Mouse (Mus musculus) limb, embryonic 15.5 days (tissue): ENCODE data around the gene Cdh23. TPM values are rescaled to one million over a fixed set of nuclear protein-coding genes. Genes with fewer than 3 reads are reported as not detected.

ENCODE experiments used
- ATAC-seq: fragments of 200-750 bp; cut with Nextera tagmentation; 2 replicates; pipeline ENCODE4 v1.8.0; 2017; ENCODE audit warnings: low read depth, moderate TSS enrichment; ENCODE audit not compliant: insufficient number of reproducible peaks, low FRiP score, low TSS enrichment
- H3K27ac ChIP-seq: fragments of 300-500 bp; sonication (generic); 2 replicates; pipeline ENCODE4 v1.5.1; 2015; ENCODE audit warnings: moderate library complexity, mild to moderate bottlenecking, inconsistent platforms
- H3K27me3 ChIP-seq: fragments of 300-500 bp; sonication (generic); 2 replicates; pipeline ENCODE4 v1.6.1; 2015; ENCODE audit warnings: inconsistent platforms
- H3K36me3 ChIP-seq: fragments of 300-500 bp; sonication (generic); 2 replicates; pipeline ENCODE4 v1.6.1; 2015; ENCODE audit warnings: inconsistent platforms
- H3K4me1 ChIP-seq: fragments of 300-500 bp; sonication (generic); 2 replicates; pipeline ENCODE4 v1.6.1; 2015; ENCODE audit warnings: inconsistent platforms
- H3K4me2 ChIP-seq: fragments of 300-500 bp; sonication (generic); 2 replicates; pipeline ENCODE4 v1.6.1; 2015; ENCODE audit warnings: mild to moderate bottlenecking, inconsistent platforms
- H3K4me3 ChIP-seq: fragments of 300-500 bp; sonication (generic); 2 replicates; pipeline ENCODE4 v1.5.1; 2015; ENCODE audit warnings: mild to moderate bottlenecking, inconsistent platforms
- H3K9ac ChIP-seq: fragments of 300-500 bp; sonication (generic); 2 replicates; pipeline ENCODE4 v1.6.1; 2015; ENCODE audit warnings: inconsistent platforms
- H3K9me3 ChIP-seq: fragments of 300-500 bp; sonication (generic); 2 replicates; pipeline ENCODE4 v1.6.1; 2016; ENCODE audit warnings: inconsistent platforms
- WGBS: fragments of 180-500 bp; shearing (Covaris S2); methylation state at CpG from one replicate; pipeline ENCODE4 v1.1.7; 2015; 5-methylcytosine and 5-hydroxymethylcytosine counted together
- polyA plus RNA-seq: library from polyadenylated mRNA; unstranded; fragments of >200 nt; fragmentation: Nextera tagmentation; extraction: Ambion mirVana; gene quantifications from 2 replicates; pipeline ENCODE4 v1.2.1, GENCODE M21; 2015

Cdh23 gene
- polyA plus RNA-seq, 1 experiment from 2014 or later: 1.6 TPM

- 78% methylated on average over 11 of the region's 11 CpGs for WGBS
- H3K27ac ChIP-seq: no peak overlapping the region
- no peaks in the 10 kb centered on the region for H3K4me1 ChIP-seq
- H3K9me3 ChIP-seq: no peaks in the 10 kb centered on the region
- no peak overlapping the region for H3K9ac ChIP-seq
- H3K4me3 ChIP-seq: no peak overlapping the region
- H3K36me3 ChIP-seq: no peaks in the 10 kb centered on the region
- H3K4me2 ChIP-seq: no peak overlapping the region
- H3K27me3 ChIP-seq: no peaks in the 10 kb centered on the region
- ATAC-seq: no peak
Observed at GRCm38 (mm10) chr10:60268738-60269137, 427.6 kb downstream of the Cdh23 start.

- H3K27ac ChIP-seq: no peak overlapping the region
- no peaks in the 10 kb centered on the region for H3K27me3 ChIP-seq
- no peak for ATAC-seq
- no peak overlapping the region for H3K4me3 ChIP-seq
- no peaks in the 10 kb centered on the region for H3K9me3 ChIP-seq
- WGBS: 86% methylated on average over 8 of the region's 8 CpGs
- 0 out of 2 replicates have a peak, but pooled peaks cover 5% of the 10 kb centered on the region for H3K4me1 ChIP-seq
- no peak overlapping the region for H3K9ac ChIP-seq
- no peaks in the 10 kb centered on the region for H3K36me3 ChIP-seq
- H3K4me2 ChIP-seq: no peak overlapping the region
Observed at GRCm38 (mm10) chr10:60266842-60267401, 429.4 kb downstream of the Cdh23 start.

- no peaks in the 10 kb centered on the region for H3K27me3 ChIP-seq
- no peaks in the 10 kb centered on the region for H3K9me3 ChIP-seq
- no peaks in the 10 kb centered on the region for H3K36me3 ChIP-seq
- no peak overlapping the region for H3K4me3 ChIP-seq
- 72% methylated on average over 10 of the region's 10 CpGs for WGBS
- H3K9ac ChIP-seq: no peak overlapping the region
- no peak for ATAC-seq
- H3K4me1 ChIP-seq: 0 out of 2 replicates have a peak, but pooled peaks cover 5% of the 10 kb centered on the region
- H3K4me2 ChIP-seq: no peak overlapping the region
- no peak overlapping the region for H3K27ac ChIP-seq
Observed at GRCm38 (mm10) chr10:60265252-60265651, 431.0 kb downstream of the Cdh23 start.

- no peak overlapping the region for H3K4me2 ChIP-seq
- WGBS: 80% methylated on average over 7 of the region's 7 CpGs
- no peak for ATAC-seq
Observed at GRCm38 (mm10) chr10:60263351-60263750, 432.9 kb downstream of the Cdh23 start.

GRCm38 (mm10) chr10:60262386-60262785 is 433.9 kb downstream of the Cdh23 start:
- Histone ChIP-seq H3K4me1 (0 out of 2 replicates have a peak, but pooled peaks cover 5% of the 10 kb centered on the region), H3K27me3 (no peaks in the 10 kb centered on the region), H3K4me3 (no peak overlapping the region), H3K36me3 (no peaks in the 10 kb centered on the region), H3K27ac (no peak overlapping the region), H3K9ac (no peak overlapping the region), H3K9me3 (no peaks in the 10 kb centered on the region), H3K4me2 (no peak overlapping the region)
- 16% methylated on average over 3 of the region's 3 CpGs for WGBS
- ATAC-seq: 0 out of 2 replicates have a peak, but pooled peaks have one; percentile 45

More at GRCm38 (mm10) chr10:60263351-60263750, 432.9 kb downstream of the Cdh23 start:
- no peak overlapping the region for H3K4me3 ChIP-seq
- H3K36me3 ChIP-seq: no peaks in the 10 kb centered on the region
- no peaks in the 10 kb centered on the region for H3K9me3 ChIP-seq
- H3K27me3 ChIP-seq: no peaks in the 10 kb centered on the region
- 0 out of 2 replicates have a peak, but pooled peaks cover 5% of the 10 kb centered on the region for H3K4me1 ChIP-seq
- H3K27ac ChIP-seq: no peak overlapping the region
- H3K9ac ChIP-seq: no peak overlapping the region

- no peak overlapping the region for H3K27ac ChIP-seq
- 44% methylated on average over 5 of the region's 5 CpGs for WGBS
Observed at GRCm38 (mm10) chr10:60261530-60261929, 434.8 kb downstream of the Cdh23 start.

GRCm38 (mm10) chr10:60260557-60261294 is 435.6 kb downstream of the Cdh23 start:
- no peak overlapping the region for H3K4me3 ChIP-seq
- H3K4me1 ChIP-seq: 0 out of 2 replicates have a peak, but pooled peaks cover 5% of the 10 kb centered on the region
- H3K9me3 ChIP-seq: no peaks in the 10 kb centered on the region
- 84% methylated on average over 5 of the region's 5 CpGs for WGBS
- no peak overlapping the region for H3K4me2 ChIP-seq
- no peak overlapping the region for H3K27ac ChIP-seq
- H3K27me3 ChIP-seq: no peaks in the 10 kb centered on the region
- no peak for ATAC-seq
- no peak overlapping the region for H3K9ac ChIP-seq
- no peaks in the 10 kb centered on the region for H3K36me3 ChIP-seq

More at GRCm38 (mm10) chr10:60261530-60261929, 434.8 kb downstream of the Cdh23 start:
- Histone ChIP-seq H3K4me2 (no peak overlapping the region), H3K27me3 (no peaks in the 10 kb centered on the region), H3K4me3 (no peak overlapping the region), H3K4me1 (0 out of 2 replicates have a peak, but pooled peaks cover 5% of the 10 kb centered on the region), H3K9me3 (no peaks in the 10 kb centered on the region), H3K36me3 (no peaks in the 10 kb centered on the region), H3K9ac (no peak overlapping the region)
- ATAC-seq: no peak

GRCm38 (mm10) chr10:60257261-60257825 is 438.9 kb downstream of the Cdh23 start:
- Histone ChIP-seq H3K27ac (no peak overlapping the region), H3K27me3 (no peaks in the 10 kb centered on the region), H3K36me3 (no peaks in the 10 kb centered on the region), H3K4me3 (no peak overlapping the region), H3K4me2 (no peak overlapping the region), H3K9me3 (no peaks in the 10 kb centered on the region), H3K4me1 (0 out of 2 replicates have a peak, but pooled peaks cover 4% of the 10 kb centered on the region), H3K9ac (no peak overlapping the region)
- no peak for ATAC-seq
- WGBS: 59% methylated on average over 16 of the region's 16 CpGs

- H3K4me2 ChIP-seq: no peak overlapping the region
- H3K4me3 ChIP-seq: no peak overlapping the region
Observed at GRCm38 (mm10) chr10:60256088-60256487, 440.2 kb downstream of the Cdh23 start.

More at GRCm38 (mm10) chr10:60256088-60256487, 440.2 kb downstream of the Cdh23 start:
- no peak overlapping the region for H3K9ac ChIP-seq
- H3K27ac ChIP-seq: no peak overlapping the region
- no peak for ATAC-seq
- H3K9me3 ChIP-seq: no peaks in the 10 kb centered on the region
- H3K36me3 ChIP-seq: no peaks in the 10 kb centered on the region
- WGBS: 71% methylated on average over 6 of the region's 6 CpGs
- H3K27me3 ChIP-seq: no peaks in the 10 kb centered on the region
- H3K4me1 ChIP-seq: 0 out of 2 replicates have a peak, but pooled peaks cover 3% of the 10 kb centered on the region

Other genes with a start within 250 kb of the Cdh23 start
- 16.0 and 17.9 TPM in 2 replicates for gene Slc29a3, start 56.3 kb upstream of the Cdh23 start, polyA plus RNA-seq
- gene Unc5b, start 135.1 kb upstream of the Cdh23 start, polyA plus RNA-seq: 8.1 and 8.2 TPM in 2 replicates